Mouse (Mus musculus) thymus, adult 2 months (tissue): ENCODE data around the gene Crocc2. TPM values are rescaled to one million over a fixed set of nuclear protein-coding genes. Genes with fewer than 3 reads are reported as not detected.

ENCODE experiments used
- DNase-seq: peaks from one replicate; pipeline ENCODE4 v3.0.0; 2021
- H3K27ac ChIP-seq: fragments of 200-500 bp; 2 replicates; pipeline ENCODE4 v1.5.1; 2012; ENCODE audit warnings: low read length, control low read depth; ENCODE audit not compliant: control insufficient read depth, insufficient read depth
- H3K27me3 ChIP-seq: fragments of 200-500 bp; 2 replicates; pipeline ENCODE4 v1.6.1; 2012; ENCODE audit warnings: mild to moderate bottlenecking, low read length, moderate library complexity, mixed read lengths; ENCODE audit not compliant: control insufficient read depth, insufficient read depth
- H3K36me3 ChIP-seq: fragments of 200-500 bp; 2 replicates; pipeline ENCODE4 v1.6.1; 2012; ENCODE audit warnings: mild to moderate bottlenecking, low read length, moderate library complexity; ENCODE audit not compliant: control insufficient read depth, insufficient read depth
- H3K4me1 ChIP-seq: fragments of 200-500 bp; replicated peaks from 2 replicates; pipeline ENCODE4 v1.6.1; 2012; ENCODE audit warnings: low read length; ENCODE audit not compliant: control insufficient read depth, insufficient read depth
- H3K4me3 ChIP-seq: fragments of 200-500 bp; 2 replicates; pipeline ENCODE4 v1.5.1; 2012; ENCODE audit warnings: mild to moderate bottlenecking, low read length, control low read depth, moderate library complexity; ENCODE audit not compliant: control insufficient read depth, insufficient read depth
- CTCF ChIP-seq: fragments of 200-500 bp; IDR thresholded peaks from 2 replicates; pipeline ENCODE4 v1.5.1; 2012; ENCODE audit warnings: mild to moderate bottlenecking, control low read depth, low read length, moderate library complexity, borderline replicate concordance; ENCODE audit not compliant: control insufficient read depth, poor library complexity, insufficient read depth; ENCODE audit errors: extremely low read depth
- POLR2A ChIP-seq: fragments of 200-500 bp; IDR thresholded peaks from 2 replicates; pipeline ENCODE4 v1.6.1; 2012; ENCODE audit warnings: mild to moderate bottlenecking, low read length, control low read depth, moderate library complexity; ENCODE audit not compliant: control insufficient read depth, poor library complexity, insufficient read depth; ENCODE audit errors: extremely low read depth
- WGBS: fragments of 180-500 bp; shearing (Covaris S2); methylation state at CpG from one replicate; pipeline ENCODE4 v1.1.7; 2018; 5-methylcytosine and 5-hydroxymethylcytosine counted together
- polyA plus RNA-seq: library from polyadenylated mRNA; depleted of rRNA; stranded (reverse); fragments of >200 nt; gene quantifications from 2 replicates; pipeline ENCODE4 v1.2.3, GENCODE M21; 2012

Crocc2 gene
- polyA plus RNA-seq, 1 experiment, result 0.34 TPM

DNA sequence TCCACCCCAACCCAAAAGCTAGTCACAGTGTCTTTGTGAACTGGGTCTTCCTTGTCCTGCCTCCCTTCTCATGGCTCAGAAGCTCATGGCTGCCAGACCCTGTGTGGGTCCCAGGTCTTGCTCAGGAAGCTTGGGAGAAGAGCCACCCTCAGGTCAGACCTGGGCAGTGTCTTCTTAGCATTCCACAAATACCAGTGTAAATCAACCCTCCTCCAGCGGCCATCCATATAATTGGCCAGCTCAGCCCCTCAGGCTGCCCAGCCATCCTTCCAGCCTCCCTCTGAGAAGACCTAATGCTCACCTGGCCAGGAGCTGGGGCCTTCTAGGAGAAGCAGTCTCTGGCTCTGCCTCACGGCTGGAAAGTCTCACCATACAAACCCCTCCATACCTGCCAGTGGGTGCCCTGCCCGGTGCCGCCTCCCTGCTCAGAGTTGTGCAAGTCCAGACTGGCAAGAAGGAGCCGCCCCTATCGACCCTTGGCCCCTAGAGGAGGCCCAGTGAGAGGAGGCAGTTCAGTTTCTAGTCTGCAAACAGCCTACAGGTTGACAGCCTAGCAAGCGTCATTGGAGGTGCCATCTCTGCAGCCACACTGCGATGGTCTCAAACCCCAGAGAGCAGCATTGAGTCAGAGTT lies 7.9 kb upstream of the Crocc2 start, which contains the start of gene 2310007B03Rik:
2310007B03Rik (minus strand) TSS at position 448 of the 633 bp plus-strand sequence.
- Histone ChIP-seq H3K27ac (no peak within 1 kb of the TSS), H3K36me3 (no peaks in the 10 kb centered on the region), H3K27me3 (no peaks in the 10 kb centered on the region), H3K4me1 (no peaks in the 10 kb centered on the region), H3K4me3 (no peak within 1 kb of the TSS)
- 76% methylated on average over 8 of the region's 8 CpGs for WGBS
- no peak for TF ChIP-seq CTCF
- no peak for TF ChIP-seq POLR2A
- DNase-seq, result no peak

DNA sequence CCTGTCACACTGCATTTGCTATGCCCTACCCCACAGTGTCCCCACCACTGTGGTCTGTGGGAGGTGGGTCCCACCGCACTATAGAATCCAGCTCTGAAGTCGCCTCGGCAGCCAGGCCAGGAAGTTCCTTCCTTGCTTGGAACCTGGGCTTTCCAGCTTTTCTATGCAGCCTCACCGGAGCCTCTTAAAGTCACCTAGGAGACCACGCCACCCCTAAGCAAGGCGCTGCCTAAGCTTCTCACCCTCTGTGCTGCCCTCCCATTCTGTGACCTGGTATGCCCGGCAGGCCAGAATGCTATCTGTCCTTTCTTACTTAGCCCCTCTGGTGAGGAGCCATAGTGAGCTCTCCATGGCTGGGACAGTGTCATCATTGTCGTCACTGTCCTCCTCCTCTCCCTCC lies 7.2 kb upstream of the Crocc2 start:
- TF ChIP-seq POLR2A, result no peak
- TF ChIP-seq CTCF, result no peak
- no peak for DNase-seq
- no peak overlapping the region for H3K4me3 ChIP-seq
- no peaks in the 10 kb centered on the region for H3K4me1 ChIP-seq
- no peaks in the 10 kb centered on the region for H3K36me3 ChIP-seq
- H3K27ac ChIP-seq, result no peak overlapping the region
- H3K27me3 ChIP-seq, result no peaks in the 10 kb centered on the region
- WGBS, result 81% methylated on average over 8 of the region's 8 CpGs

DNA sequence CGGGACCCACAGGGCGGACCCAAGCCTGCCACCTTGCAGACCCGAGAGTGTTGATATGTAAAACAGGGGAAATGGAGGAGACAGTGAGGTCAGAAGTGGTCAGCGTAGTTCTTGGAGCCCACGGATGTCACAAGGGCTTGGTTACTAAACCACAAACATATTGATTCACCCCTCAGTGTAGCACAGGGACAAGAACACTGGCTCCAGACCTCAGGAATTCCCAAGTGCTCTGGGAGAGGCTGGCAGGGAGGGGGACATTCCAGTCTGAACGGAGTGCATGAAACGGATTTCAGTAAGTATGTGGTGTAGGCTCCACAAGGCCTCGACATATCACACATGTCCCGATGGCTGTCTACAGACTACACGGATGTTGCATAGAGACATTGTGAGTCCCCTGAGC lies 6.6 kb upstream of the Crocc2 start:
- DNase-seq, result no peak
- no peak overlapping the region for H3K27ac ChIP-seq
- no peak overlapping the region for H3K4me3 ChIP-seq
- TF ChIP-seq POLR2A (no peak), CTCF (no peak)
- H3K36me3 ChIP-seq, result no peaks in the 10 kb centered on the region
- no peaks in the 10 kb centered on the region for H3K27me3 ChIP-seq
- WGBS, result 77% methylated on average over 10 of the region's 10 CpGs
- no peaks in the 10 kb centered on the region for H3K4me1 ChIP-seq

DNA sequence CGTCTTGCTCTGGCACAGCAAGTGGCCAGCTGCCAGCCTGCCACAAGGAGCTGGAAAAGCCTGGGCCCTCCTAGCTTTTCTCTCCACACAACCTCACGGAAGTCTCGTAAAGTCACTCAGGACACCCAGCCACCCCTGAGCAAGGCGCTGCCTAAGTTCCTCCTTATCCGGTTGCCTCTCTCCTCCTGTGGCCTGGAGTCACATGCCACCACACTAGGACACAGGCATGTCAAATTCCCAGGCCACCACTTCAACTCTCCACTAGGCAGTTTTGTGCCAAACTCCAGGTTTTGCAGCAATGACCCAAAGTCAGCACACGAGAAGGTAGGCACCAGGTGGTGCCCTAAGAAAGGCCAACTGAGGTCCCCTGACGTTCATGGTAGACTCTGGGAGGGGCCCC lies 5.9 kb upstream of the Crocc2 start:
- TF ChIP-seq POLR2A (no peak), CTCF (no peak)
- no peak for DNase-seq
- Histone ChIP-seq H3K27me3 (no peaks in the 10 kb centered on the region), H3K27ac (no peak overlapping the region), H3K4me1 (no peaks in the 10 kb centered on the region), H3K36me3 (no peaks in the 10 kb centered on the region), H3K4me3 (no peak overlapping the region)
- WGBS, result 85% methylated on average over 7 of the region's 7 CpGs

DNA sequence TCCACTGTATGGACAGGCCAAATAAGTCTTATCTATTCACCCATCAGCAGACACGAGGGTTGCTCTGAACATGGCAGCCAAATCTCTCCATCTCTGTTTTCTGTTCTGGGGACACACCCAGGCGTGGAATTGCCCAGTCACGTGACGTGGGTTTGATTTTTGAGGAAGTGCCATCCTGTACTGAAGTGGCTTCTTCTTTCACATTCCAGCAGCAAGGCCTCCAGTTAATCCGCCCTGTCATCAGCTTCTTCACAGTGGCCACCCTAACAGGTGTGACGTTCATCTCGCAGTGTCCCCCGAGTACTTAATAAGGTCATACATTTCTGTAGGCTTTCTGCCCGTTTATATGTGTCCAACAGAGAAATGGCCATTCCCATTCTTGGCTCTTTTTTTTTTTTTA lies 3.1 kb upstream of the Crocc2 start:
- H3K27me3 ChIP-seq, result no peaks in the 10 kb centered on the region
- no peaks in the 10 kb centered on the region for H3K4me1 ChIP-seq
- no peak overlapping the region for H3K4me3 ChIP-seq
- 54% methylated on average over 9 of the region's 9 CpGs for WGBS
- TF ChIP-seq POLR2A, result no peak
- no peak for TF ChIP-seq CTCF
- H3K36me3 ChIP-seq, result no peaks in the 10 kb centered on the region
- no peak for DNase-seq
- no peak overlapping the region for H3K27ac ChIP-seq

DNA sequence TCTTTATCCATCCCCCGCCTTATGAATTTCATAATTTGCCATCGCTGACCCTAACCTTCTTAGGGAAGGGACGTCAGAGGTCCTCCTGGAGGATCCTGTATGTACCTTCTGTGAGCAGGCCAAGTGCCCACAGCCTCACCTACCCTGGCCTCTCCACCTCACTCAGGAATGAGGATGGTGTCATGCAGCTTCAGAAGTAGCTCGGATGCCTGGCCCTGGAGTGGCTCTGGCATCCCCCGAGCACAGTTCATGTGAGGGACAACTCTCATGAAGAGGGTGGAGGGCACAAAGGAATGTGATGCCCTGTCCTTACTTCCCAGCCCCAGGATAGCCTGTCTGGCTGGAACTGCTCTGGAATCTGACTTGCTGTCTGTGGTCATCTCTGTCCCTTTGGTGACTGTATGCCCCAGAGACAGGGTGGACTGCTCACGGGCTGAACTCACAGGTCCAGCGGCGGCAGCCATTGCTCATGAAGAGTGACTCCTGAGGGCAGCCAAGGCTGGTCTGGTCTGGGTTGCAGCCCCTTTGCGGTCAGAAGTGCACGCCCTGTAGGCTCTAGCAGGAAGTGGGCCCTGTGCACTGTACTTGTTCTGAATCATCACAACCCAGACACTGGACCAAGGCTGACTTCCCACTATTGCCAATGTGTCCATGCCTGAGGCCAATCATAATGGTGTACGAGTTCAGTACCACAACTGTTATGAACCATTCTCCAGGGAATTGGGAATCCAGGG lies 2.0 kb upstream of the Crocc2 start:
- Histone ChIP-seq H3K27ac (no peak overlapping the region), H3K4me1 (no peaks in the 10 kb centered on the region), H3K27me3 (no peaks in the 10 kb centered on the region), H3K36me3 (no peaks in the 10 kb centered on the region), H3K4me3 (no peak overlapping the region)
- DNase-seq, result no peak
- no peak for TF ChIP-seq CTCF
- TF ChIP-seq POLR2A, result no peak
- WGBS, result 87% methylated on average over 11 of the region's 11 CpGs
